In genomic region chr7:132396661-132397322, GRCm38 (mm10) we compare ENCODE assay signal across 29 mouse cellular contexts.
DNase-seq lines count a peak whose midpoint lies in the region; ATAC-seq lines count a peak whose summit lies in the region.
"Had no signal": no experiment of that assay in that cellular context is flagged by ENCODE, and none has a peak within 500 bp of the region (broad histone marks: within the 10 kb centered on the region; RNA-seq: fewer than 3 reads in every experiment).

No protein-coding gene starts in this region.

- H3K9ac ChIP-seq in hindbrain, embryonic 12.5 days = no peak overlapping the region
- no peak overlapping the region for H3K9ac ChIP-seq in hindbrain, embryonic 11.5 days (ENCODE audit: low read depth, low read length)
- H3K9ac ChIP-seq in liver, embryonic 11.5 days (ENCODE audit: low read depth, low read length) = 0 out of 2 replicates have a peak overlapping the region, but pooled peaks have one; percentile 48
- H3K9ac ChIP-seq in liver, embryonic 15.5 days = no peak overlapping the region
- H3K9ac ChIP-seq: embryonic facial prominence, embryonic 12.5 days; forebrain, postnatal 0 days; hindbrain, embryonic 15.5 days; lung, embryonic 14.5 days; midbrain, embryonic 13.5 days; stomach, embryonic 15.5 days had no signal

- H3K4me3 ChIP-seq in hindbrain, embryonic 12.5 days = no peak overlapping the region
- no peak overlapping the region for H3K4me3 ChIP-seq in hindbrain, embryonic 11.5 days (ENCODE audit: low read depth, low read length)
- H3K4me3 ChIP-seq in liver, embryonic 11.5 days (ENCODE audit: low read depth, low read length) = no peak overlapping the region
- no peak overlapping the region for H3K4me3 ChIP-seq in liver, embryonic 15.5 days (replicated peaks)
- H3K4me3 ChIP-seq: embryonic facial prominence, embryonic 12.5 days; hindbrain, embryonic 15.5 days; layer of hippocampus, adult 2 months; midbrain, embryonic 13.5 days; stomach, embryonic 15.5 days had no signal

- H3K27me3 ChIP-seq in hindbrain, embryonic 12.5 days = no peaks in the 10 kb centered on the region
- no peaks in the 10 kb centered on the region for H3K27me3 ChIP-seq in hindbrain, embryonic 11.5 days (ENCODE audit: control insufficient read depth, insufficient read depth, low read length)
- H3K27me3 ChIP-seq in liver, embryonic 11.5 days (replicated peaks; ENCODE audit: control insufficient read depth, insufficient read depth, low read length) = no peaks in the 10 kb centered on the region
- H3K27me3 ChIP-seq in liver, embryonic 15.5 days = no peaks in the 10 kb centered on the region
- H3K27me3 ChIP-seq: embryonic facial prominence, embryonic 12.5 days; hindbrain, embryonic 15.5 days; midbrain, embryonic 13.5 days; stomach, embryonic 15.5 days had no signal

- no peaks in the 10 kb centered on the region for H3K4me1 ChIP-seq in hindbrain, embryonic 12.5 days
- H3K4me1 ChIP-seq in hindbrain, embryonic 11.5 days (replicated peaks; ENCODE audit: control insufficient read depth, insufficient read depth, low read length) = no peaks in the 10 kb centered on the region
- peaks cover 38% of the 10 kb centered on the region for H3K4me1 ChIP-seq in liver, embryonic 11.5 days (replicated peaks; ENCODE audit: control insufficient read depth, insufficient read depth, low read length)
- peaks cover 26% of the 10 kb centered on the region for H3K4me1 ChIP-seq in liver, embryonic 15.5 days (replicated peaks)
- H3K4me1 ChIP-seq: hindbrain, embryonic 15.5 days; stomach, embryonic 15.5 days had no signal

- no peak for ATAC-seq in hindbrain, embryonic 12.5 days (ENCODE audit: low FRiP score)
- ATAC-seq in hindbrain, embryonic 11.5 days (ENCODE audit: low FRiP score) = no peak
- ATAC-seq in liver, embryonic 11.5 days (replicated peaks; ENCODE audit: low FRiP score) = peak; percentile 83
- peak; percentile 79 for ATAC-seq in liver, embryonic 15.5 days (ENCODE audit: insufficient read depth)
- ATAC-seq: activated CD4-positive, CD25-positive, alpha-beta regulatory T cell, adult 4 months; forebrain, postnatal 0 days; midbrain, embryonic 13.5 days had no signal

- no peak overlapping the region for H3K4me2 ChIP-seq in hindbrain, embryonic 12.5 days (replicated peaks)
- no peak overlapping the region for H3K4me2 ChIP-seq in hindbrain, embryonic 11.5 days (replicated peaks; ENCODE audit: low read depth, low read length)
- no peak overlapping the region; the same call in 1 of the 2 replicates for H3K4me2 ChIP-seq in liver, embryonic 11.5 days
- H3K4me2 ChIP-seq in liver, embryonic 15.5 days = no peak overlapping the region
- H3K4me2 ChIP-seq: embryonic facial prominence, embryonic 12.5 days; heart, embryonic 11.5 days; hindbrain, embryonic 15.5 days; lung, embryonic 14.5 days; midbrain, embryonic 13.5 days; stomach, embryonic 15.5 days had no signal

- H3K27ac ChIP-seq in hindbrain, embryonic 12.5 days = 0 out of 2 replicates have a peak overlapping the region, but pooled peaks have one; percentile 12
- H3K27ac ChIP-seq in hindbrain, embryonic 11.5 days (ENCODE audit: low read depth, low read length) = no peak overlapping the region
- H3K27ac ChIP-seq in liver, embryonic 11.5 days (ENCODE audit: low read depth, low read length) = peak overlapping the region; percentile 62; the same call in 1 of the 2 replicates
- no peak overlapping the region for H3K27ac ChIP-seq in liver, embryonic 15.5 days (replicated peaks)
- H3K27ac ChIP-seq: embryonic facial prominence, embryonic 12.5 days; hindbrain, embryonic 15.5 days; layer of hippocampus, adult 2 months; midbrain, embryonic 13.5 days; stomach, embryonic 15.5 days had no signal

- H3K36me3 ChIP-seq in hindbrain, embryonic 12.5 days = no peaks in the 10 kb centered on the region
- no peaks in the 10 kb centered on the region for H3K36me3 ChIP-seq in hindbrain, embryonic 11.5 days (ENCODE audit: control insufficient read depth, insufficient read depth, low read length)
- H3K36me3 ChIP-seq in liver, embryonic 11.5 days (ENCODE audit: control insufficient read depth, insufficient read depth, low read length) = no peaks in the 10 kb centered on the region
- no peaks in the 10 kb centered on the region for H3K36me3 ChIP-seq in liver, embryonic 15.5 days (replicated peaks)
- H3K36me3 ChIP-seq: embryonic facial prominence, embryonic 12.5 days; hindbrain, embryonic 15.5 days; midbrain, embryonic 13.5 days; stomach, embryonic 15.5 days had no signal

- DNase-seq in hindbrain, embryonic 11.5 days (ENCODE audit: low spot score) = no peak
- DNase-seq in liver, embryonic 11.5 days (ENCODE audit: low spot score) = no peak
- no peak for DNase-seq in heart, adult 18-20 months
- DNase-seq in lung, postnatal 4 days = no peak
- DNase-seq in layer of hippocampus, adult 8-10 months (ENCODE audit: low spot score in 2 of 2) = no peak
- DNase-seq: adrenal gland, adult 2 months; adrenal gland, postnatal 36 days; B cell, adult 2 months; cerebellum, adult 2 months; cerebellum, postnatal 25 days; forebrain, postnatal 0 days; gastrocnemius, postnatal 14 days; heart, postnatal 36 days; kidney, adult 2 months; kidney, postnatal 36 days; left cerebral cortex, postnatal 4 days; lung, embryonic 14.5 days; lung, postnatal 14 days; retina, postnatal 1 day; right cerebral cortex, postnatal 14 days had no signal

- 66% methylated on average over 7 of the region's 7 CpGs for WGBS in hindbrain, embryonic 12.5 days
- WGBS in hindbrain, embryonic 11.5 days = 68% methylated on average over 7 of the region's 7 CpGs
- WGBS in liver, embryonic 11.5 days = 34% methylated on average over 7 of the region's 7 CpGs
- whole genome bisulfite sequencing in liver, embryonic 15.5 days (ENCODE audit: insufficient replicate concordance) = 20% methylated on average over 7 of the region's 7 CpGs

- no peaks in the 10 kb centered on the region for H3K9me3 ChIP-seq in hindbrain, embryonic 12.5 days (replicated peaks)
- no peaks in the 10 kb centered on the region for H3K9me3 ChIP-seq in hindbrain, embryonic 11.5 days (ENCODE audit: control insufficient read depth, low read length)
- no peaks in the 10 kb centered on the region for H3K9me3 ChIP-seq in liver, embryonic 11.5 days (ENCODE audit: control insufficient read depth, low read length)
- H3K9me3 ChIP-seq in liver, embryonic 15.5 days (replicated peaks) = no peaks in the 10 kb centered on the region
- H3K9me3 ChIP-seq: embryonic facial prominence, embryonic 12.5 days; hindbrain, embryonic 15.5 days; stomach, embryonic 15.5 days had no signal

Comparison
In these comparisons a context has a peak if more than half of its experiments do, and no peak if none do; other contexts are left out.
1. H3K27ac ChIP-seq: peak in hindbrain, embryonic 12.5 days (single experiment) and liver, embryonic 11.5 days (single experiment); none in hindbrain, embryonic 11.5 days (single experiment) and liver, embryonic 15.5 days (single experiment).
2. ATAC-seq: peak in liver, embryonic 11.5 days (single experiment) and liver, embryonic 15.5 days (single experiment); none in hindbrain, embryonic 12.5 days (single experiment) and hindbrain, embryonic 11.5 days (single experiment).